Mouse (Mus musculus): ENCODE results near the gene Itln1. TPM values are rescaled to one million over a fixed set of nuclear protein-coding genes. Genes with fewer than 3 reads are reported as not detected.

Itln1 gene
- 397 TPM for polyA plus RNA-seq (2014; fragmentation: Illumina TruSeq; extraction: RNeasy Lipid Tissue Mini Kit (QIAGEN cat#74804); ENCODE audit: low replicate concordance)

GRCm38 (mm10) chr1:171535194-171535593 lies at the start of gene Itln1:
Itln1 (minus strand) TSS chr1:171535294.

GRCm38 (mm10) chr1:171558898-171559297 lies 23.8 kb upstream of the Itln1 start, which contains the start of gene Cd244a:
Cd244a (plus strand) TSS chr1:171559193.

GRCm38 (mm10) chr1:171503250-171503591 lies 31.9 kb downstream of the Itln1 start, which contains the start of gene Alyref2:
Alyref2 (plus strand) TSS chr1:171503478.

Other genes with a start within 250 kb of the Itln1 start
- 15.5 TPM for gene Usp21, start 247.3 kb downstream of the Itln1 start, polyA plus RNA-seq (2014; fragmentation: Illumina TruSeq; extraction: RNeasy Lipid Tissue Mini Kit (QIAGEN cat#74804); ENCODE audit: low replicate concordance)
- 59.2 TPM for gene Ufc1, start 240.3 kb downstream of the Itln1 start, polyA plus RNA-seq (2014; fragmentation: Illumina TruSeq; extraction: RNeasy Lipid Tissue Mini Kit (QIAGEN cat#74804); ENCODE audit: low replicate concordance)
- 13.8 TPM for gene Dedd, start 206.1 kb downstream of the Itln1 start, polyA plus RNA-seq (2014; fragmentation: Illumina TruSeq; extraction: RNeasy Lipid Tissue Mini Kit (QIAGEN cat#74804); ENCODE audit: low replicate concordance)
- gene Nit1, start 189.6 kb downstream of the Itln1 start, polyA plus RNA-seq (2014; fragmentation: Illumina TruSeq; extraction: RNeasy Lipid Tissue Mini Kit (QIAGEN cat#74804); ENCODE audit: low replicate concordance): 20.1 TPM
- 12.8 TPM for gene Pfdn2, start 189.6 kb downstream of the Itln1 start, polyA plus RNA-seq (2014; fragmentation: Illumina TruSeq; extraction: RNeasy Lipid Tissue Mini Kit (QIAGEN cat#74804); ENCODE audit: low replicate concordance)
- gene Klhdc9, start 174.5 kb downstream of the Itln1 start, polyA plus RNA-seq (2014; fragmentation: Illumina TruSeq; extraction: RNeasy Lipid Tissue Mini Kit (QIAGEN cat#74804); ENCODE audit: low replicate concordance): not detected
- not detected for gene Nectin4, start 165.2 kb downstream of the Itln1 start, polyA plus RNA-seq (2014; fragmentation: Illumina TruSeq; extraction: RNeasy Lipid Tissue Mini Kit (QIAGEN cat#74804); ENCODE audit: low replicate concordance)
- 9.9 TPM for gene Arhgap30, start 146.3 kb downstream of the Itln1 start, polyA plus RNA-seq (2014; fragmentation: Illumina TruSeq; extraction: RNeasy Lipid Tissue Mini Kit (QIAGEN cat#74804); ENCODE audit: low replicate concordance)
- gene Usf1, start 124.0 kb downstream of the Itln1 start, polyA plus RNA-seq (2014; fragmentation: Illumina TruSeq; extraction: RNeasy Lipid Tissue Mini Kit (QIAGEN cat#74804); ENCODE audit: low replicate concordance): not detected
- 3.1 TPM for gene Tstd1, start 116.4 kb downstream of the Itln1 start, polyA plus RNA-seq (2014; fragmentation: Illumina TruSeq; extraction: RNeasy Lipid Tissue Mini Kit (QIAGEN cat#74804); ENCODE audit: low replicate concordance)
- gene F11r, start 97.8 kb downstream of the Itln1 start, polyA plus RNA-seq (2014; fragmentation: Illumina TruSeq; extraction: RNeasy Lipid Tissue Mini Kit (QIAGEN cat#74804); ENCODE audit: low replicate concordance): 54.7 TPM
- 5.0 TPM for gene Alyref2, start 31.8 kb downstream of the Itln1 start, polyA plus RNA-seq (2014; fragmentation: Illumina TruSeq; extraction: RNeasy Lipid Tissue Mini Kit (QIAGEN cat#74804); ENCODE audit: low replicate concordance)
- gene Cd244a, start 23.9 kb upstream of the Itln1 start, polyA plus RNA-seq (2014; fragmentation: Illumina TruSeq; extraction: RNeasy Lipid Tissue Mini Kit (QIAGEN cat#74804); ENCODE audit: low replicate concordance): 11.3 TPM
- 3.3 TPM for gene Ly9, start 72.1 kb upstream of the Itln1 start, polyA plus RNA-seq (2014; fragmentation: Illumina TruSeq; extraction: RNeasy Lipid Tissue Mini Kit (QIAGEN cat#74804); ENCODE audit: low replicate concordance)
- gene Slamf7, start 117.7 kb upstream of the Itln1 start, polyA plus RNA-seq (2014; fragmentation: Illumina TruSeq; extraction: RNeasy Lipid Tissue Mini Kit (QIAGEN cat#74804); ENCODE audit: low replicate concordance): 4.6 TPM
- 18.9 TPM for gene Cd48, start 146.7 kb upstream of the Itln1 start, polyA plus RNA-seq (2014; fragmentation: Illumina TruSeq; extraction: RNeasy Lipid Tissue Mini Kit (QIAGEN cat#74804); ENCODE audit: low replicate concordance)
- 0.63 TPM for gene Slamf1, start 231.8 kb upstream of the Itln1 start, polyA plus RNA-seq (2014; fragmentation: Illumina TruSeq; extraction: RNeasy Lipid Tissue Mini Kit (QIAGEN cat#74804); ENCODE audit: low replicate concordance)

Data from small intestine, adult 10 weeks (tissue).